Mouse (Mus musculus) thymus, postnatal 25 days (tissue): Measurements from ENCODE around the gene Camkk2.

ENCODE experiments used
- DNase-seq: peaks from one replicate; pipeline ENCODE4 v3.0.0; 2022

Camkk2 gene

DNA sequence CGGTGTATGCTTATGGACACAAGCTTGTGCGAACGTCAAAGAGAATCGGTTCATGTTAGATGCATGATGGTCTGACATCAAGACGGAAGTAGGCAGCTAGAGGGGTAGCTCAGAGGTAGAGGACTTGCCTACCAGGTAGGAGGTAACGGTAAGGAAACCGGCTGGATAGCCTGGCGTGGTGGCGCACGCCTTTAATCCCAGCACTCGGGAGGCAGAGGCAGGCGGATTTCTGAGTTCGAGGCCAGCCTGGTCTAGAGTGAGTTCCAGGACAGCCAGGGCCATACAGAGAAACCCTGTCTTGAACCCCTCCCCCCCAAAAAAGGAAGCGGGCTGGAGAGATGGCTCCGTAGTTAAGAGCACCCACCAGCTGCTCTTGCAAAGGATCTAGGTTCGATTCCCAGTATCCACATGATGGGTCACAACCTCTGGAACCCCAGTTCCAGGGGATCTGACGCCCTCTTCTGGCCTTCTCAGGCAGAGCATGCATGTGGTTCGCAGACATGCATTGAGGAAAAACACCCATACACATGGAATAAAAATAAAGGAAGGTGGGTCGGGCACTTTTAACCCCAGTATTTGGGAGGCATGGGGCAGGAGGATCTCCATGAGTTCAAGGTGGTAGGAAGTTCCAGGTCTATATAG lies 1.7 kb upstream of the Camkk2 start:
- DNase-seq, result no peak

DNA sequence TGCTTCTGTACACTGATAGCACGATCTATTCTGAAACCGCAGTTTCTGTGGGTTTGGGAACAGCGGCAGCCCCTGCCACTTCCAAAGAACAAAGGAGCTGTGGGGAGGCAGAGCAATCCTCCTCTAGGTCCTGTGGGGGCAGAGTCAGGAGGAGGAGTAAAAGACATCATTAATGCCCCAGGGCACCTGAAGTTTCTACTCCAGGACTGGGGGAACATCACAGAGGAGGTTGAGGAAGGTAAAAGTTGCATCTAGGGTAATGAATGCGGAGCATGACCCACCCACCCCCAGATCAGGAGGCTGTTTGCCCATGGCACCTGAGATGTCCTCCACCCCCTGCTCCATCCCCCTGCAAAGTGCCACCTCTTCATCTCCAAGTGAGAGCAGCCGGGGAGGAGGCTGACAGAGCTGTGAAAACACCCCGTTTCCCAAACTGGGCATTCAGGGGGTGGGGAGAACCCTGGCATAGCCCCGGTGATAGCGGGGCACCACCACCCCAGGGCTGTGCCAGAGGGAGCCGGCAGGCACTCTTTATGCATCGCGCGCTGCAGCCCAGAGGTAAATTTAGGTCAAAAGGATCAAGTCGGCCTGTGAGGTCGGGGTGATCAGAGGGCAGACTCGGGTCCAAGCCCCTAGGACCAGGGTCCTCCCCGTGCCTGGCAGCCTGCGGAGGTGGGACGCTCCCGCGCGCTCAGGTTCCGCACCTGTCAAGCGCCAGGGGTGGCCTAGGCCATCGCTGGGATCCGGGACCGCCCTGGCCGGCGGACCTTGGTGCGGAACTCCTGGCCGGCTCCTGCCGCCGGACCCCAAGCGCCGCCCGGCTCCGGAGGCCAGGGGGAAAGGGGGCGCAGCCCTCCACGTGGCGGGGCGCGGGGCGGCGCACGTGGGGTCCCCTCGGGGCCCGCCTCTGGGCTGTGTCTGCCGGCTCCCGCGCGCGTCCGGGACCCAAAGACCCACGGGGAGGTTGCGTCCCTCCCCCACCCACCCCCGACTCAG lies 680 bp downstream of the Camkk2 start:
- DNase-seq, result peak; percentile 14

GRCm38 (mm10) chr5:122777322-122777721 lies 1.9 kb downstream of the Camkk2 start:
- DNase-seq, result no peak

GRCm38 (mm10) chr5:122775646-122776286 lies 3.4 kb downstream of the Camkk2 start:
- no peak for DNase-seq

- no peak for DNase-seq
Measured at GRCm38 (mm10) chr5:122774743-122775611, 4.2 kb downstream of the Camkk2 start.

DNA sequence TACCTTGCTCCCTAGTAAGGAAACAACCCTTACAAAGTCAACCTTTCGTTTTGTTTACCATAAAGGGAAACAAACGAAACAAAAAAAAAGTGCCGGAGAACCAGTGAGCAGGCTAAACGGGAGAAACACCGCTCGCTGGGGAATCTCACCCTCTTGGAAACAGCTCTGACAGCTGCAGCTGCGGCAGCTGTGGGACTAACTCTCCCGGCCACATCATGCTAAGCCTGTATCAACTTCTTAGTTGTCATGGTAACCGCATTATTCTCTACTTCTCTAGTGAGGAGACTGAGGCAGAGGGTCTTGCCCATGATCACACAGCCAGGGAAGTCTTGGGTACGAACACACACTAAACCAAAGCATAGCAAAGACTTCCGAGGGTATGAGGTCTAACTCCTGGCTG lies 5.5 kb downstream of the Camkk2 start:
- DNase-seq, result no peak

GRCm38 (mm10) chr5:122771428-122771827 lies 7.8 kb downstream of the Camkk2 start:
- no peak for DNase-seq

- DNase-seq, result peak; percentile 36
Measured at GRCm38 (mm10) chr5:122770806-122771261, 8.4 kb downstream of the Camkk2 start.

DNA sequence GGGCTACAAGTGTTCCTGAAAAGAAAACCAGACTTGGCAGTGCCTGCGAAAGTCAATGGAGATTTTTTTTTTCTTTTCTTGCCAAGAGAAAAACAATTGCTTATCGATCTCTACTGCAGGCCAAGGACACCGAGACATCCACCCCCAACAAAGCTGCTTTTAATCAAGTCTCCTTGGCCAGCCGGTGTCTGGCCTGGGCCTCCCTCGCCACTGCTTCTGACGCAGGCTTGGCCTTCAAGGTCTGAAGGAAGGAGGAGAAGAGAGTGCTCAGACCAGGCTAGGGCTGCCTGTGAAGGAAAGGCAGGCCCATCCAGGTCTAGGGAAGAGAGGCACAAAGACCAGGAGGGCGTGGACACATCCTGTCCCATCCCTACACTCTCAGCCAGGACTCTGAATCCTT lies 8.9 kb downstream of the Camkk2 start:
- no peak for DNase-seq

DNA sequence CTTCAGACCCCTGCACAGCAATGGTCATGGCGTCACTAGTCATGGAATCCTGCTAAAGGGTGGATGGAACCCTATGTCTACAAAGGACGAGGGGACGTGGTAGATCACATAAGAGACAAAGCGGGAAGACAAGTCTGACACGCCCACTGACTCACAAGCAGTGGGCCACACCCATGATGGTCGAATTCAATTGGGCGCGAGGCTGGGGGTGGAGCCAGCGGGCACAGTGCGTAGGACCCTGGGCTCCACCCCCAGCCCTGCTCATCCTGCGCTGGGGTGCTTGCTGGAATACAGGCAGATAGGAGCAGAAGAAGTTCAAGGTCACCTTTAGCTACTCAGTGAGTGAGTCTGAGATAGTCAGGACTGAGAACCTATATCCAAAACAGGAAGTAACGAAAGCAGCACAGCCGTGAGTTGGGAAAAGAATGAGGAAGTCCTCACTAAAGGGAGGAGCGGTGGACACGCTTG lies 10.1 kb downstream of the Camkk2 start:
- DNase-seq, result no peak

- DNase-seq, result no peak
Measured at GRCm38 (mm10) chr5:122767283-122767682, 11.9 kb downstream of the Camkk2 start.

DNA sequence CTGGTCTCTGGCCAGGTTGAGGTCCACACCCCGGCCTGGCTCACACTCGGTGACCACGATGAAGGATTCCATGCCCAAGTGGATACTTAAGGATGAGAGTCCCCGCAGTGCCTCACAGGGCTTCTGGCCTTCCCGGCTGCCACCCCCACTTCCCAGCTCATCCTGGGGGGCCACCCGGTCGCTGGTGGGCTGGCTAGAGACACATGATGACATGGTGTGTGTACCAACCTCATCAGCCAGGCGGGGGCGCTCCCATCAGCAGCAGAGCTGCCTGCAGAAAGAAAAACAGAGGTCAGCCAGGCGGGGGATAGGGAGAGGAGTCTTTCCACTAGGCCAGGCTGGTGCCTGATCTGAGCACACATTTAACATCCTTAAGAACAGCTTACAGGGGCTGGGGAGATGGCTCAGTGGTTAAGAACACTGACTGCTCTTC lies 15.2 kb downstream of the Camkk2 start:
- no peak for DNase-seq

GRCm38 (mm10) chr5:122763271-122764031 lies 15.8 kb downstream of the Camkk2 start:
- DNase-seq, result no peak

DNA sequence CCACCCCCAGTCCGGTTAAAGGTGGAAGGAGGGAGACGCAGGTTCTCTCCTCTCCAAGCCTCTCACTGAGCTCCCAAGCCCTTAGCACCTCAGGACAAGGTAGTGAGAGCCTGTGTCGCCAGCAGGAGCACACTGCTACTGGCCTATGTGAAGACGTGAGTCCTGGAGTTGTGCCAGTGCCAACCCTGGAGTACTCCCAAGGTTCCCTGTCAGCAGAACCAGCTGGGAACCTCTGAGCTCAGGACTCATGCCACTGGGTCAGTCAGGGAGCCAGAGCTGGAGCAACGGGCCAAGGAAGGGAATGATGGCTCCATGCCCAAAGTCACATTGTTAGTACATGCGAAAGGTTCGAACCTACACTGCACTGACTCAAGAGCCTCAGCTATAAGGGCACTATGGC lies 22.5 kb downstream of the Camkk2 start:
- no peak for DNase-seq

DNA sequence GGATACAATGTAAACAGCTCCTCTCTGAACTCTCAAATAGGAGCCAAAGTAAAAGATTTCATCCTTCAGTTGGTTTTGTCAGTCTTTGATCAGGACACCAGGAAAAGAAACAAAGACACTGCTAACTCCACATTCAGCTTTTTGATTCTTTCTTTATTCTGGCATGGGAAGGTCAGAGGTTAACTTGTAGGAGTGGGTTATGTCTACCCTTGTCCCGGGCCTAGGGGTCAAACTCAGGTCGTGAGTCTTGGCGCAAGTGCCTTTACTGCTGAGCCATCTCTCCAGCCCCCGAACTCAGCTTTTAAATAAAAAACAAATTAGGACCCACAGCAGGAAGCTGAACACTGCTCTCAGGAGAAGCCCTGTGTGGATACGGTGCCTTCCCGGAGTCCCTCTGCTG lies 23.1 kb downstream of the Camkk2 start:
- no peak for DNase-seq

GRCm38 (mm10) chr5:122755620-122756019 lies 23.6 kb downstream of the Camkk2 start:
- DNase-seq, result no peak

DNA sequence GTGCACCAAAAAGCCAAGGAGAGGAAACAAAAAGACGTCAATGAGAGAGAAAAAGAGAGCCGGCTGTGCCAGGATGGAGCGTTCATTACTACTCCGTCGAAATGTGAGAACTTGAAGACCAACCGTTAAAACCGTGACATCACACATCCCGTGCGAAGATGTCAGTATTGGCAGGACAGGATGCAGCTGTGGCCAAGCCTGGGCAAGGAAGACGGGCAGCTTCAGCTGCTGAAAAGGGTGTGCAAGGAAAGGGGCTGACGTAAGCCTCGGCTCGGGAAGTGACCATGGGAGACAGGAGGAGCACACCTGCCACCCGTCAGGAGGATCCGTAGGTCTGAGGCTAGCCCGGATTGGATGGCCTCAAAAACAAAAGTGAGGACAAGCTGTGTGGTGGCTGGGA lies 24.7 kb downstream of the Camkk2 start:
- no peak for DNase-seq

- DNase-seq, result no peak
Measured at GRCm38 (mm10) chr5:122747950-122748349, 31.3 kb downstream of the Camkk2 start.

GRCm38 (mm10) chr5:122743880-122744422 lies 35.3 kb downstream of the Camkk2 start:
- no peak for DNase-seq

DNA sequence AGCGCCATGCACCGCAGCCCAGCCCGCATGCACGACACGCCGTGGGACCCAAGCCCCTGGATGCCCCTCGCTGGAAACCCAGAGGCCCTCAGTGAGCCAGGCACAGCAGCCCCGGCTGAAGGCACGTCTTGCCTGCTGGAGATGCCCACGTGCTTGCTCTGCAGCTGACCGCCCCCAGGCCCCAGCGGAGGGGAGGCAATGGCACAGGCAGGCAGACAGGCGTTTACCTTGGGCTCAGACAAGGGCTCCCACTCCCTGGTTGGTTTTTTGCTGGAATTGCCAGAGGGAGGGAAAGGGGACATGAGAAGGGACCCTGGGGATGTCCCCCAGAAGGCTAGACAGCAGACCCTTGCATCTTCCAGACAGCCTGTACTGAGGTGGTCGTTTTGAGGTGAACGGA lies 42.4 kb downstream of the Camkk2 start:
- DNase-seq, result no peak

DNA sequence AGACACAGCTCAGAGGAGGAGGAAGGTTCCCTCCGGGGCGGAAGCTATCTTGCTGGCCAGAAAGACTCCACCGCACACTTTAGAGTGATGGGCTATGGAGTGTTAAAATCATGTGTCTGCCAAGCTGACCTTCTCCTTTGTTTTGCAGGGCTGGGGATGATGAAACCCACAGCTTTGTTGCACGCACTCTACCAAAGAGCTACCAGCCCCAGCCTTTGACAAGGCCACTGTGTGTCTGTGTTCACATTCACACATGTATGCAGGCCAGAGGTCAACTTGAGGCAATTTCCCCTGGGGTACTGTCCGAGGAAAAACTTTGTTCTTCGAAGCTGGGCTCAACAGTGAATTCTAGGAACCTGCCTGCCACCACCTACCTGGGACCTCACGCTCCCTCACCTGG lies 43.4 kb downstream of the Camkk2 start:
- no peak for DNase-seq
